Mouse (Mus musculus) lung, adult 2 months (tissue): ENCODE measurements around the gene Pde4b. TPM values are rescaled to one million over a fixed set of nuclear protein-coding genes. Genes with fewer than 3 reads are reported as not detected.

Experiments
- DNase-seq: peaks from one replicate; pipeline ENCODE4 v3.0.0; 2022
- H3K4me1 ChIP-seq: fragments of 200-500 bp; 2 replicates; pipeline ENCODE4 v1.6.1; 2011; ENCODE audit warnings: low read length; ENCODE audit not compliant: control insufficient read depth, insufficient read depth
- H3K4me3 ChIP-seq: fragments of 200-500 bp; replicated peaks from 2 replicates; pipeline ENCODE3; 2011; ENCODE audit warnings: low read depth, mild to moderate bottlenecking, control low read depth, low read length; ENCODE audit errors: extremely low read depth
- CTCF ChIP-seq: fragments of 200-500 bp; IDR thresholded peaks from 2 replicates; pipeline ENCODE4 v1.5.1; 2011; ENCODE audit warnings: mild to moderate bottlenecking, low read length, control low read depth; ENCODE audit not compliant: insufficient read depth
- POLR2A ChIP-seq: fragments of 200-500 bp; IDR thresholded peaks from 2 replicates; pipeline ENCODE4 v1.6.1; 2011; ENCODE audit warnings: low read depth, mild to moderate bottlenecking, control low read depth, low read length, borderline replicate concordance; ENCODE audit errors: extremely low read depth
- WGBS: fragments of 180-500 bp; shearing (Covaris S2); methylation state at CpG from one replicate; pipeline ENCODE4 v1.1.7; 2018; 5-methylcytosine and 5-hydroxymethylcytosine counted together
- polyA plus RNA-seq: library from polyadenylated mRNA; depleted of rRNA; stranded (reverse); fragments of >200 nt; gene quantifications from 2 replicates; pipeline ENCODE4 v1.2.3, GENCODE M21; 2012

The Pde4b gene
- polyA plus RNA-seq, 1 experiment: 23.1 TPM

GRCm38 (mm10) chr4:102272313-102272712 is 185.0 kb downstream of the Pde4b start:
- 60% methylated on average over 3 of the region's 3 CpGs for WGBS
- H3K4me3 ChIP-seq: no peak overlapping the region

GRCm38 (mm10) chr4:102272749-102273148 is 185.4 kb downstream of the Pde4b start:
- no peak overlapping the region for H3K4me3 ChIP-seq

More at GRCm38 (mm10) chr4:102272313-102272712, 185.0 kb downstream of the Pde4b start:
- DNase-seq: no peak
- no peaks in the 10 kb centered on the region for H3K4me1 ChIP-seq
- no peak for TF ChIP-seq CTCF
- no peak for TF ChIP-seq POLR2A

GRCm38 (mm10) chr4:102275716-102276115 is 188.4 kb downstream of the Pde4b start:
- Histone ChIP-seq H3K4me1 (no peaks in the 10 kb centered on the region), H3K4me3 (no peak overlapping the region)
- DNase-seq: no peak
- 69% methylated on average over 4 of the region's 4 CpGs for WGBS
- no peak for TF ChIP-seq CTCF
- TF ChIP-seq POLR2A: no peak

More at GRCm38 (mm10) chr4:102272749-102273148, 185.4 kb downstream of the Pde4b start:
- DNase-seq: no peak
- TF ChIP-seq CTCF (no peak), POLR2A (no peak)
- no peaks in the 10 kb centered on the region for H3K4me1 ChIP-seq
- 67% methylated on average over 4 of the region's 4 CpGs for WGBS

- DNase-seq: peak; percentile 6
- 37% methylated on average over 2 of the region's 2 CpGs for WGBS
- no peak overlapping the region for H3K4me3 ChIP-seq
- TF ChIP-seq CTCF (no peak), POLR2A (no peak)
- no peaks in the 10 kb centered on the region for H3K4me1 ChIP-seq
Observed at GRCm38 (mm10) chr4:102278958-102279357, 191.6 kb downstream of the Pde4b start.

GRCm38 (mm10) chr4:102287172-102287571 is 199.8 kb downstream of the Pde4b start:
- 59% methylated on average over 6 of the region's 6 CpGs for WGBS

GRCm38 (mm10) chr4:102290052-102290734 is 202.8 kb downstream of the Pde4b start:
- DNase-seq: no peak
- Histone ChIP-seq H3K4me3 (no peak overlapping the region), H3K4me1 (no peaks in the 10 kb centered on the region; the same call in 1 of the 2 replicates)
- 52% methylated on average over 6 of the region's 6 CpGs for WGBS
- no peak for TF ChIP-seq CTCF
- no peak for TF ChIP-seq POLR2A

More at GRCm38 (mm10) chr4:102287172-102287571, 199.8 kb downstream of the Pde4b start:
- no peak overlapping the region for H3K4me3 ChIP-seq
- TF ChIP-seq CTCF: no peak
- no peak for TF ChIP-seq POLR2A
- H3K4me1 ChIP-seq: no peaks in the 10 kb centered on the region; the same call in 1 of the 2 replicates
- no peak for DNase-seq

GRCm38 (mm10) chr4:102297558-102297957 is 210.2 kb downstream of the Pde4b start:
- Histone ChIP-seq H3K4me1 (no peaks in the 10 kb centered on the region), H3K4me3 (no peak overlapping the region)
- no peak for TF ChIP-seq CTCF
- TF ChIP-seq POLR2A: no peak
- DNase-seq: no peak

GRCm38 (mm10) chr4:102302568-102302967 is 215.2 kb downstream of the Pde4b start:
- no peak for DNase-seq
- Histone ChIP-seq H3K4me3 (no peak overlapping the region), H3K4me1 (no peaks in the 10 kb centered on the region)
- 66% methylated on average over 4 of the region's 4 CpGs for WGBS
- TF ChIP-seq POLR2A (no peak), CTCF (no peak)

- no peak for DNase-seq
- Histone ChIP-seq H3K4me3 (no peak overlapping the region), H3K4me1 (no peaks in the 10 kb centered on the region)
- TF ChIP-seq POLR2A (no peak), CTCF (no peak)
- whole genome bisulfite sequencing: 63% methylated on average over 4 of the region's 4 CpGs
Observed at GRCm38 (mm10) chr4:102307661-102308297, 220.4 kb downstream of the Pde4b start.

GRCm38 (mm10) chr4:102310630-102311029 is 223.3 kb downstream of the Pde4b start:
- no peak overlapping the region for H3K4me3 ChIP-seq
- no peak for TF ChIP-seq CTCF
- no peak for TF ChIP-seq POLR2A
- H3K4me1 ChIP-seq: no peaks in the 10 kb centered on the region
- no peak for DNase-seq
